Mouse (Mus musculus) hematopoietic stem cell, adult 5-6 weeks (primary cell): ENCODE data around the gene Ebf1. TPM values are rescaled to one million over a fixed set of nuclear protein-coding genes. Genes with fewer than 3 reads are reported as not detected.
A peak's percentile ranks its signal among the peaks of the same experiment; 100 is the strongest.
"Not testable (repeated sequence)": the region's sequence is repeated elsewhere in the genome, so short reads cannot be mapped to it uniquely, and the experiment has no call there.

Source experiments
- ATAC-seq, 2 experiments: fragments of 125-278 bp in 1 of 2; replicated peaks in 1 of 2; 2 replicates each; pipeline ENCODE4 v1.8.0; 2016 to 2017; ENCODE audit warnings: inconsistent platforms in 2 of 2, mild to moderate bottlenecking in 2 of 2, moderate number of reproducible peaks in 2 of 2, low read depth in 1 of 2, moderate TSS enrichment in 1 of 2; ENCODE audit not compliant: low FRiP score in 2 of 2, poor library complexity in 2 of 2, severe bottlenecking in 2 of 2, insufficient read depth in 1 of 2, low TSS enrichment in 1 of 2
- total RNA-seq: library from RNA; stranded (forward); fragments of 172-1452, 232-1000 nt; gene quantifications from 2 replicates; pipeline ENCODE4 v1.2.3, GENCODE M21; 2017

Gene Ebf1
- total RNA-seq: 0.56 TPM in 1 of 2 replicates, not detected in the other

GRCm38 (mm10) chr11:44616788-44617712, at the start of gene Ebf1:
Gene Ebf1 (plus strand): TSS chr11:44617317.
- ATAC-seq: peak; percentile 63 to 71

GRCm38 (mm10) chr11:44570336-44570735, 46.8 kb upstream of the Ebf1 start:
- ATAC-seq: not testable (repeated sequence)

- ATAC-seq: no peak
These were observed 44.3 kb upstream of the Ebf1 start for GRCm38 (mm10) chr11:44572781-44573180.

GRCm38 (mm10) chr11:44573396-44573795, 43.7 kb upstream of the Ebf1 start:
- ATAC-seq: no peak

- no peak for ATAC-seq
These were observed 42.7 kb upstream of the Ebf1 start for GRCm38 (mm10) chr11:44574391-44574790.

DNA sequence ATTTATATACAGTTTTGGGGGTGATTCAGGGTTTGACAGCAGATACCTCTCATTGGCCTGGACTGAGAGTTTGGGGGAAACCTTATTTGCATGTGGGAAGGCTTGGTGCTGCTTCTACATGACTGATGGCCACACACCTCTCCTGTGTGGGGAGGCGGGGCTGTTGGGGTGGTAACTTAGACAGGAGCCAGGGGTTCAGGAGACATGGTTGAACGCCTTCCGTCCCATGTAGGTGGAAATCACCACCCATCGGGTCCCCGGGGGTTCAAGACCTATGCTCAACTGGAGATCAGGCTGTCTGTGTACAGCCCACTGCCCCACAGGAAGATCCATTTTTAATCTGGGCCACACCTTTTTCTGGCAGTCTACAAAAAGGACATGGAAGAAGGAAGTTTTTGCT, 42.3 kb upstream of the Ebf1 start:
- ATAC-seq: no peak

DNA sequence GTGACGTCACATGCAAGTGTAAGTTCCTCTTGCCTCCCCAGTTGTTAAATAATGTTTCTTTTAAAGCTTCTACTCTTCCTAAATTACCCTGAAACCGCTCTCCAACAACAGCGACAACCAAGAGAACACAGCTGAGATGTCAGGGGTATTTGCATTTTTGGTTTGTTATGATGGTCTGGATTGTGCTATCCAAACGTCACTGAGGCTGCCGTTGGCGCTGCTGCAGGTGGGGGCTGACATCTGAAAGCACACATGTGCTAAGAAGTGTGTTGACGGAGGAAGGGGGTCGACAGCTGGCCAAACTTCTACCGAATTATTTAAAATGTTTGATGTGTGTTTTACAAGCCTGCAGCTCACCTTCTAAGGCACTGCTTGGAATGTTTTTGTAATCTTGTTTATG, 39.2 kb upstream of the Ebf1 start:
- ATAC-seq: no peak

- ATAC-seq: peak; percentile 89 to 94
These were observed 35.8 kb upstream of the Ebf1 start for GRCm38 (mm10) chr11:44581277-44581683.

- ATAC-seq: peak; percentile 52 to 74; a peak in 3 of 4 replicates
These were observed 30.9 kb upstream of the Ebf1 start for GRCm38 (mm10) chr11:44586047-44586696.

GRCm38 (mm10) chr11:44593016-44593415, 24.1 kb upstream of the Ebf1 start:
- no peak for ATAC-seq

DNA sequence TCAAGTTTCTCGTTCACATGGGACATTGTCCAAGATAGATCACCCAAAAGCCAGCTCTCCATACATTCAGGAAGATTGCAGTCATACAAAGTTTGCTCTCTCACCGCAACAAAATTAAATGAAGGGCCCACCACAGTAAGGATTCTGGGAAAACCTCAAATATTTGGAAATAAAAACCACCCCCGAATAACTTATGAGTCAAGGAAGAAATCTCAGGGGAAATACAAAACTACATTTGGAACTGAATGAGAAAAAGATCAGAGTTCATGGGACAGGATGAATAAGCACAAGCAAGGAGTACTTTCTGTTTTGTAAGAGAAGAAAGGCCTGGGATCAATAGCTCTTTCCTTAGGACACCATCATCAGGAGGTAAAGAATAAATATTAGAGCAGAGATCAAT, 22.3 kb upstream of the Ebf1 start:
- ATAC-seq: no peak

DNA sequence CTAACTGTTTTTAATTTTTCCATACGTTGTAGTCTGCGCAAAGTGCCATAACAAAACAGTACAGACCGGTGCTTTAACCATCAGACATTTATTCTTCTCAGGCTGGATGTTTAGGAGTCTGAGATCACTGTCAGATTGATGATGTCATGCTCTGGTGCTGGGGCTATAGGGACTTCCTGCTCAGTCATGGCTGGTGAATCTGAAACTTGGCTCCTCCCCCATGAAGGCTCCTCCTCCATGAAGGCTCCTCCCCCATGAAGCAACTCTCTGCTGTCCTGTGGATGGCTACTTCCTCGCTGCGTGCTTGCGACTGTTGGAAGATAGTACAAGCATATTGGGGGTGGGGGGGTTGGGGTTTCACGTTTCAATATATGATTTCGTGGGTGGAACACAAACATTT, 10.2 kb upstream of the Ebf1 start:
- peak in 1 of 2 experiments; percentile 26; a peak in 1 of 4 replicates for ATAC-seq

- no peak for ATAC-seq
These were observed 8.5 kb upstream of the Ebf1 start for GRCm38 (mm10) chr11:44608646-44609045.

GRCm38 (mm10) chr11:44610971-44611781, 5.9 kb upstream of the Ebf1 start:
- peak; percentile 75 to 77 for ATAC-seq

DNA sequence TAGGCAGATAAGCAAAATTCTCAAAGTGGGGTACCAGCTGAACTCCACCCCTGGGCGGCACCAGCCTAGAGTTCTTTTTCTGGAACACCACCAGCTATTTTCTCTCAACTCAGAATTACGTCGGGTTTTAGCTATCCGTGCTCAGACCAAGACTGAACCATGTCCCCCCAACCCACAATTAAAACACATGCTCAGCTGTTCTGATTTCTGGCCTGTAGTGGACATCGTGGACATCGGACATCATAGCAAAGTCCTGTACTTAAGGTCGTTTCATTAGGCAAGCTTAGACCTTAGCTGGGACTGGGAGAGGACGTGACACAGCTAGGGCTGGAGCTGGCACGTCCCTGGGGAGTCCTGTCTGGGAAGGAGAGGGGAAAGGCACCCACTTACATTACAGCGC, 5.0 kb upstream of the Ebf1 start:
- no peak for ATAC-seq

- ATAC-seq: no peak
These were observed 4.3 kb upstream of the Ebf1 start for GRCm38 (mm10) chr11:44612681-44613410.
